18 mouse cellular contexts compared by ENCODE assay signal in the genomic region with DNA sequence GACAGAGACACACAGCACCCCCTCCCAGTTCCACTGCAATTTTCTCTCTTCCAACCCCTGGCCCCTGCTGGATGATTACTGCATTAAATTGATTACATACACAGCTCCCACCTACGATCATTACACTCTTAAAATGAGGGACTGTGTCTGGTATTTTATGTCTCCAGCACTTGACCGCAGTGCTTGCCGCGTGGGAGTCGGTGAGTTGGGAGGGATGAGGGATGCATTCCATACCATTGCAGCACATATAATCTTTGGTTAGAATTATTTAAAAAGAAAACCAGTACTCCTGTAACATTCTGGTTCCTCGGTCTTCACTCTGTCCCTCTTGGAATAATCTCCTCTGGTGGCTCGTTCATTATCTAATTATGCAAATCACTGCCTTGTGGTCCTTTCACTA.
DNase-seq lines count a peak whose midpoint lies in the region; ATAC-seq lines count a peak whose summit lies in the region.
"Had no signal": no experiment of that assay in that cellular context is flagged by ENCODE, and none has a peak within 500 bp of the region (broad histone marks: within the 10 kb centered on the region; RNA-seq: fewer than 3 reads in every experiment).

No protein-coding gene starts in this region.

- no peak overlapping the region for H3K27ac ChIP-seq in forebrain, embryonic 12.5 days
- H3K27ac ChIP-seq in forebrain, embryonic 15.5 days (replicated peaks): no peak overlapping the region
- no peak overlapping the region for H3K27ac ChIP-seq in midbrain, embryonic 11.5 days (ENCODE audit: low read depth, low read length)
- H3K27ac ChIP-seq in midbrain, embryonic 10.5 days (replicated peaks): no peak overlapping the region
- H3K27ac ChIP-seq: heart, adult 2 months; heart, embryonic 15.5 days; hindbrain, embryonic 10.5 days had no signal

- WGBS in forebrain, embryonic 12.5 days: 55% methylated on average over 7 of the region's 7 CpGs
- 59% methylated on average over 7 of the region's 7 CpGs for WGBS in forebrain, embryonic 15.5 days
- 75% methylated on average over 7 of the region's 7 CpGs for WGBS in midbrain, embryonic 11.5 days
- 75% methylated on average over 7 of the region's 7 CpGs for WGBS in midbrain, embryonic 10.5 days

- no peak overlapping the region for H3K4me2 ChIP-seq in forebrain, embryonic 12.5 days
- H3K4me2 ChIP-seq in forebrain, embryonic 15.5 days (replicated peaks): no peak overlapping the region
- H3K4me2 ChIP-seq in midbrain, embryonic 11.5 days: no peak overlapping the region
- H3K4me2 ChIP-seq: heart, embryonic 11.5 days; heart, embryonic 15.5 days had no signal

- no peaks in the 10 kb centered on the region for H3K36me3 ChIP-seq in forebrain, embryonic 12.5 days (replicated peaks)
- H3K36me3 ChIP-seq in forebrain, embryonic 15.5 days: no peaks in the 10 kb centered on the region
- no peaks in the 10 kb centered on the region for H3K36me3 ChIP-seq in midbrain, embryonic 11.5 days (ENCODE audit: control insufficient read depth, insufficient read depth, low read length)
- no peaks in the 10 kb centered on the region for H3K36me3 ChIP-seq in midbrain, embryonic 10.5 days
- H3K36me3 ChIP-seq: heart, embryonic 15.5 days; hindbrain, embryonic 10.5 days had no signal

- ATAC-seq in forebrain, embryonic 12.5 days (ENCODE audit: low FRiP score): 0 out of 2 replicates have a peak, but pooled peaks have one; percentile 20
- no peak for ATAC-seq in forebrain, embryonic 15.5 days (replicated peaks)
- 0 out of 2 replicates have a peak, but pooled peaks have one; percentile 42 for ATAC-seq in midbrain, embryonic 11.5 days (ENCODE audit: low FRiP score)
- ATAC-seq: forebrain, postnatal 0 days; hindbrain, embryonic 16.5 days had no signal

- H3K4me3 ChIP-seq in forebrain, embryonic 12.5 days (replicated peaks): no peak overlapping the region
- H3K4me3 ChIP-seq in forebrain, embryonic 15.5 days: no peak overlapping the region
- no peak overlapping the region for H3K4me3 ChIP-seq in midbrain, embryonic 11.5 days (ENCODE audit: low read depth, low read length)
- H3K4me3 ChIP-seq in midbrain, embryonic 10.5 days: no peak overlapping the region
- H3K4me3 ChIP-seq: heart, adult 2 months; heart, embryonic 15.5 days; hindbrain, embryonic 10.5 days had no signal

- H3K9me3 ChIP-seq in forebrain, embryonic 12.5 days: no peaks in the 10 kb centered on the region
- no peaks in the 10 kb centered on the region for H3K9me3 ChIP-seq in forebrain, embryonic 15.5 days
- no peaks in the 10 kb centered on the region for H3K9me3 ChIP-seq in midbrain, embryonic 11.5 days (ENCODE audit: control insufficient read depth, low read length)
- H3K9me3 ChIP-seq in midbrain, embryonic 10.5 days (replicated peaks): no peaks in the 10 kb centered on the region
- H3K9me3 ChIP-seq: heart, embryonic 15.5 days; hindbrain, embryonic 10.5 days had no signal

- no peak overlapping the region for H3K9ac ChIP-seq in forebrain, embryonic 12.5 days
- no peak overlapping the region for H3K9ac ChIP-seq in forebrain, embryonic 15.5 days (replicated peaks)
- no peak overlapping the region for H3K9ac ChIP-seq in midbrain, embryonic 11.5 days (ENCODE audit: low read length)
- H3K9ac ChIP-seq: forebrain, postnatal 0 days; heart, embryonic 15.5 days had no signal

- H3K4me1 ChIP-seq in forebrain, embryonic 12.5 days: no peaks in the 10 kb centered on the region
- H3K4me1 ChIP-seq in forebrain, embryonic 15.5 days: no peaks in the 10 kb centered on the region
- no peaks in the 10 kb centered on the region for H3K4me1 ChIP-seq in midbrain, embryonic 11.5 days (ENCODE audit: control insufficient read depth, insufficient read depth, low read length)
- no peaks in the 10 kb centered on the region for H3K4me1 ChIP-seq in midbrain, embryonic 10.5 days
- H3K4me1 ChIP-seq: heart, embryonic 15.5 days had no signal

- no peaks in the 10 kb centered on the region for H3K27me3 ChIP-seq in forebrain, embryonic 12.5 days
- H3K27me3 ChIP-seq in forebrain, embryonic 15.5 days: no peaks in the 10 kb centered on the region
- H3K27me3 ChIP-seq in midbrain, embryonic 11.5 days (ENCODE audit: control insufficient read depth, insufficient read depth, low read length): no peaks in the 10 kb centered on the region
- no peaks in the 10 kb centered on the region for H3K27me3 ChIP-seq in midbrain, embryonic 10.5 days (ENCODE audit: low read depth, poor library complexity, severe bottlenecking)

- no peak for DNase-seq in midbrain, embryonic 11.5 days (ENCODE audit: low spot score, missing footprints)
- DNase-seq in midbrain, embryonic 10.5 days (ENCODE audit: low spot score): no peak
- DNase-seq in retina, postnatal 1 day: peak; percentile 20
- DNase-seq in retina, embryonic 14.5 days (ENCODE audit: low spot score): no peak
- DNase-seq in embryo, embryonic 10 days (ENCODE audit: low spot score): no peak
- DNase-seq: adrenal gland, postnatal 10 days; cerebellum, adult 11-12 months; cerebellum, adult 9-10 months; cerebellum, postnatal 25 days; forebrain, postnatal 0 days; gastrocnemius, postnatal 14 days; heart, adult 2 months had no signal
